Mouse (Mus musculus) fibroblast of lung, adult 2 months (primary cell): Measurements from ENCODE around the gene Map4k3.
"Not testable (repeated sequence)": the region's sequence is repeated elsewhere in the genome, so short reads cannot be mapped to it uniquely, and the experiment has no call there.

Source experiments
- DNase-seq: peaks from one replicate; pipeline ENCODE4 v3.0.0-alpha.2; 2011; ENCODE audit warnings: low read depth

Map4k3 gene

GRCm38 (mm10) chr17:80563762-80564610 is 164.3 kb downstream of the Map4k3 start:
- not testable (repeated sequence) for DNase-seq

GRCm38 (mm10) chr17:80562792-80563191 is 165.5 kb downstream of the Map4k3 start:
- DNase-seq, result no peak

- DNase-seq, result peak; percentile 24
Observed at GRCm38 (mm10) chr17:80560669-80561401, 167.4 kb downstream of the Map4k3 start.

GRCm38 (mm10) chr17:80559745-80560144 is 168.5 kb downstream of the Map4k3 start:
- DNase-seq, result no peak

- DNase-seq, result no peak
Observed at GRCm38 (mm10) chr17:80559050-80559449, 169.2 kb downstream of the Map4k3 start.

GRCm38 (mm10) chr17:80558583-80558982 is 169.7 kb downstream of the Map4k3 start:
- no peak for DNase-seq

- no peak for DNase-seq
Observed at GRCm38 (mm10) chr17:80557461-80557860, 170.8 kb downstream of the Map4k3 start.

GRCm38 (mm10) chr17:80553318-80554270 is 174.7 kb downstream of the Map4k3 start:
- peak; percentile 72 for DNase-seq

GRCm38 (mm10) chr17:80552653-80553052 is 175.6 kb downstream of the Map4k3 start:
- no peak for DNase-seq

GRCm38 (mm10) chr17:80550981-80551380 is 177.3 kb downstream of the Map4k3 start:
- no peak for DNase-seq

- DNase-seq, result no peak
Observed at GRCm38 (mm10) chr17:80546846-80547245, 181.4 kb downstream of the Map4k3 start.

GRCm38 (mm10) chr17:80546227-80546626 is 182.1 kb downstream of the Map4k3 start:
- DNase-seq, result no peak

GRCm38 (mm10) chr17:80543646-80544045 is 184.6 kb downstream of the Map4k3 start:
- no peak for DNase-seq

- no peak for DNase-seq
Observed at GRCm38 (mm10) chr17:80537136-80537535, 191.1 kb downstream of the Map4k3 start.

- no peak for DNase-seq
Observed at GRCm38 (mm10) chr17:80535633-80536032, 192.7 kb downstream of the Map4k3 start.

GRCm38 (mm10) chr17:80531351-80531750 is 196.9 kb downstream of the Map4k3 start:
- not testable (repeated sequence) for DNase-seq
